Mouse (Mus musculus): ENCODE data around the gene Thada. TPM values are rescaled to one million over a fixed set of nuclear protein-coding genes. Genes with fewer than 3 reads are reported as not detected.

The Thada gene
- total and polyA plus RNA-seq, 3 experiments, result 5.0 to 8.3 (median 7.7) TPM

- intact Hi-C loops (cut with DNase I), result no loop called here
- no peak for DNase-seq
- Histone ChIP-seq H3K4me1 (ENCODE audit: control insufficient read depth, insufficient read depth, low read length) (no peaks in the 10 kb centered on the region), H3K27me3 (ENCODE audit: control insufficient read depth, insufficient read depth, low read length) (no peaks in the 10 kb centered on the region), H3K36me3 (ENCODE audit: control insufficient read depth, insufficient read depth, low read length) (no peaks in the 10 kb centered on the region; the same call in 1 of the 2 replicates), H3K79me2 (replicated peaks; ENCODE audit: control insufficient read depth, insufficient read depth, low read length) (no peaks in the 10 kb centered on the region), H3K27ac (no peak overlapping the region), H3K4me3 (no peak overlapping the region), H3K9ac (ENCODE audit: low read depth, low read length) (no peak overlapping the region)
- 80% methylated on average over 5 of the region's 5 CpGs for WGBS
- no peak for TF ChIP-seq EP300 (IDR thresholded peaks at IDR 0.05; ENCODE audit: insufficient read depth, low read depth, low read length)
- no peak for TF ChIP-seq POLR2A (IDR thresholded peaks at IDR 0.05; ENCODE audit: insufficient read depth, low read depth, low read length)
- no peak for TF ChIP-seq CTCF (IDR thresholded peaks at IDR 0.05)
Measured at GRCm38 (mm10) chr17:84431991-84432390, 34.0 kb downstream of the Thada start.

- H3K27ac ChIP-seq, result no peak overlapping the region
- intact Hi-C loops (cut with DNase I), result loop anchor here (10.0 kb wide), 1 partner anchor 549 kb away; no protein-coding TSS in a partner anchor
- no peak for DNase-seq
- no peak overlapping the region for H3K9ac ChIP-seq (ENCODE audit: low read depth, low read length)
- peaks cover 3% of the 10 kb centered on the region; the same call in 1 of the 2 replicates for H3K36me3 ChIP-seq (ENCODE audit: control insufficient read depth, insufficient read depth, low read length)
- no peaks in the 10 kb centered on the region for H3K27me3 ChIP-seq (ENCODE audit: control insufficient read depth, insufficient read depth, low read length)
- no peak overlapping the region for H3K4me3 ChIP-seq
- peak; percentile 57 for TF ChIP-seq CTCF (IDR thresholded peaks at IDR 0.05)
- no peak for TF ChIP-seq POLR2A (IDR thresholded peaks at IDR 0.05; ENCODE audit: insufficient read depth, low read depth, low read length)
- TF ChIP-seq EP300 (IDR thresholded peaks at IDR 0.05; ENCODE audit: insufficient read depth, low read depth, low read length), result no peak
- H3K79me2 ChIP-seq (replicated peaks; ENCODE audit: control insufficient read depth, insufficient read depth, low read length), result no peaks in the 10 kb centered on the region
- WGBS, result 88% methylated on average over 1 of the region's 1 CpGs
- H3K4me1 ChIP-seq (ENCODE audit: control insufficient read depth, insufficient read depth, low read length), result peaks cover 2% of the 10 kb centered on the region
Measured at GRCm38 (mm10) chr17:84424258-84424657, 41.7 kb downstream of the Thada start.

GRCm38 (mm10) chr17:84422916-84423315 lies 43.1 kb downstream of the Thada start:
- H3K27me3 ChIP-seq (ENCODE audit: control insufficient read depth, insufficient read depth, low read length), result no peaks in the 10 kb centered on the region
- peaks cover 3% of the 10 kb centered on the region; the same call in 1 of the 2 replicates for H3K36me3 ChIP-seq (ENCODE audit: control insufficient read depth, insufficient read depth, low read length)
- WGBS, result 91% methylated on average over 8 of the region's 8 CpGs
- H3K79me2 ChIP-seq (replicated peaks; ENCODE audit: control insufficient read depth, insufficient read depth, low read length), result no peaks in the 10 kb centered on the region
- no peak overlapping the region for H3K27ac ChIP-seq
- DNase-seq, result no peak
- TF ChIP-seq CTCF (IDR thresholded peaks at IDR 0.05) (no peak), POLR2A (IDR thresholded peaks at IDR 0.05; ENCODE audit: insufficient read depth, low read depth, low read length) (no peak), EP300 (IDR thresholded peaks at IDR 0.05; ENCODE audit: insufficient read depth, low read depth, low read length) (no peak)
- peaks cover 2% of the 10 kb centered on the region for H3K4me1 ChIP-seq (ENCODE audit: control insufficient read depth, insufficient read depth, low read length)
- H3K9ac ChIP-seq (ENCODE audit: low read depth, low read length), result no peak overlapping the region
- H3K4me3 ChIP-seq, result no peak overlapping the region
- intact Hi-C loops (cut with DNase I), result loop anchor here (10.0 kb wide), 1 partner anchor 548 kb away; no protein-coding TSS in a partner anchor

- Histone ChIP-seq H3K4me1 (ENCODE audit: control insufficient read depth, insufficient read depth, low read length) (peaks cover 2% of the 10 kb centered on the region), H3K79me2 (replicated peaks; ENCODE audit: control insufficient read depth, insufficient read depth, low read length) (no peaks in the 10 kb centered on the region), H3K27ac (0 out of 2 replicates have a peak overlapping the region, but pooled peaks have one; percentile 27), H3K4me3 (no peak overlapping the region), H3K27me3 (ENCODE audit: control insufficient read depth, insufficient read depth, low read length) (no peaks in the 10 kb centered on the region), H3K9ac (ENCODE audit: low read depth, low read length) (no peak overlapping the region), H3K36me3 (ENCODE audit: control insufficient read depth, insufficient read depth, low read length) (peaks cover 3% of the 10 kb centered on the region; the same call in 1 of the 2 replicates)
- intact Hi-C loops (cut with DNase I), result loop anchor here (10.0 kb wide), 1 partner anchor 547 kb away; no protein-coding TSS in a partner anchor
- no peak for TF ChIP-seq POLR2A (IDR thresholded peaks at IDR 0.05; ENCODE audit: insufficient read depth, low read depth, low read length)
- peak; percentile 78 for TF ChIP-seq EP300 (IDR thresholded peaks at IDR 0.05; ENCODE audit: insufficient read depth, low read depth, low read length)
- 84% methylated on average over 4 of the region's 4 CpGs for WGBS
- peak; percentile 71 to 79 for DNase-seq
Measured at GRCm38 (mm10) chr17:84422001-84422785, 43.8 kb downstream of the Thada start.

GRCm38 (mm10) chr17:84421042-84421441 lies 45.0 kb downstream of the Thada start:
- Histone ChIP-seq H3K27me3 (ENCODE audit: control insufficient read depth, insufficient read depth, low read length) (no peaks in the 10 kb centered on the region), H3K4me1 (ENCODE audit: control insufficient read depth, insufficient read depth, low read length) (peaks cover 2% of the 10 kb centered on the region), H3K4me3 (no peak overlapping the region), H3K9ac (ENCODE audit: low read depth, low read length) (no peak overlapping the region), H3K36me3 (ENCODE audit: control insufficient read depth, insufficient read depth, low read length) (peaks cover 3% of the 10 kb centered on the region; the same call in 1 of the 2 replicates), H3K79me2 (replicated peaks; ENCODE audit: control insufficient read depth, insufficient read depth, low read length) (no peaks in the 10 kb centered on the region), H3K27ac (peak overlapping the region; percentile 8; the same call in 1 of the 2 replicates)
- TF ChIP-seq CTCF (IDR thresholded peaks at IDR 0.05) (peak; percentile 54), POLR2A (IDR thresholded peaks at IDR 0.05; ENCODE audit: insufficient read depth, low read depth, low read length) (no peak)
- DNase-seq, result no peak
- 98% methylated on average over 4 of the region's 4 CpGs for WGBS
- intact Hi-C loops (cut with DNase I), result loop anchor here (10.0 kb wide), 1 partner anchor 546 kb away; no protein-coding TSS in a partner anchor

- Histone ChIP-seq H3K27me3 (ENCODE audit: control insufficient read depth, insufficient read depth, low read length) (no peaks in the 10 kb centered on the region), H3K4me3 (no peak overlapping the region), H3K36me3 (ENCODE audit: control insufficient read depth, insufficient read depth, low read length) (peaks cover 3% of the 10 kb centered on the region; the same call in 1 of the 2 replicates), H3K79me2 (replicated peaks; ENCODE audit: control insufficient read depth, insufficient read depth, low read length) (no peaks in the 10 kb centered on the region), H3K4me1 (ENCODE audit: control insufficient read depth, insufficient read depth, low read length) (peaks cover 2% of the 10 kb centered on the region), H3K27ac (no peak overlapping the region), H3K9ac (ENCODE audit: low read depth, low read length) (no peak overlapping the region)
- intact Hi-C loops (cut with DNase I), result loop anchor here (10.0 kb wide), 1 partner anchor 545 kb away; no protein-coding TSS in a partner anchor
- 78% methylated on average over 3 of the region's 3 CpGs for WGBS
- no peak for DNase-seq
- TF ChIP-seq POLR2A (IDR thresholded peaks at IDR 0.05; ENCODE audit: insufficient read depth, low read depth, low read length), result no peak
- no peak for TF ChIP-seq CTCF (IDR thresholded peaks at IDR 0.05)
- TF ChIP-seq EP300 (IDR thresholded peaks at IDR 0.05; ENCODE audit: insufficient read depth, low read depth, low read length), result no peak
Measured at GRCm38 (mm10) chr17:84420276-84420639, 45.7 kb downstream of the Thada start.

All from heart, adult 2 months (tissue).